Mouse (Mus musculus) kidney, postnatal 14 days (tissue): ENCODE measurements around the gene Ccdc106.
"Not testable (repeated sequence)": the region's sequence is repeated elsewhere in the genome, so short reads cannot be mapped to it uniquely, and the experiment has no call there.

Source experiments
- DNase-seq: peaks from one replicate; pipeline ENCODE4 v3.0.0; 2022; ENCODE audit warnings: mixed read lengths

The Ccdc106 gene

DNA sequence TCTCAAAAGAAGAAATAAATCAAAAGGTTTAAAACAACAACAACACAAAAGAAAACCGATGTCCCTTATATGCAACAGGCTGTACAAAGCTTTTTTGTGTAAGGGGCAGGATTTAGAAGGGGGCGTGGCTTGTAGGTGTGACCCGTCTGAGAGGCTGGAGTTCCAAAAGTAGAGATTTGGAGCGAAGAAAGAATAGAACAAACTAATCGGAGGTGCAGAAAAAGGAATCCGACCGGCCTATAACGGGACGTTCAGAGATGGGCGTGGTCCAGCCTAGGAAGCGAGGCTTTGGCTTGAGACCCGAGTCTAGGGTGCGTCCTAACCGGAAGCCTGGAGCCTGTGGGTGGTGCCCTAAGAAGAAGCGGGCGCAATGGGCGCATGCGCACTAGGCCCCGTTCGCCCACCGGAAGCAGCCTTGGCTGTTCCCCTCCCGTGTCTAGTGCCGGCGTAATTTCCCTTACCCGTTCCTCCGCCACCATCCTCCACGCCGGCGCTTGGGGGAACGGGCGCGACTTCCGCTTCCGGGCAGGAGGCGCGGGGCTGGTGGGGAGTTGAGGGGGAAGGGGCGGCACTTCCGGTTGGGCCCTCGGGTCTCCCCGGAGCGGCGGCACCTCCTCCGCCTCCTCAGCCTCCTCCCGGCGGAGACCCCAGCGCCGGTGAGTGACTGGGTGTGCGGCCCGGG, at the start of gene Ccdc106, which contains the start of gene Zfp865:
TSS of gene Ccdc106 (plus strand) at position 554 of the 682 bp plus-strand sequence.
TSS of gene Zfp865 (plus strand) at position 377 of the 682 bp plus-strand sequence.
- DNase-seq = peak; percentile 100

DNA sequence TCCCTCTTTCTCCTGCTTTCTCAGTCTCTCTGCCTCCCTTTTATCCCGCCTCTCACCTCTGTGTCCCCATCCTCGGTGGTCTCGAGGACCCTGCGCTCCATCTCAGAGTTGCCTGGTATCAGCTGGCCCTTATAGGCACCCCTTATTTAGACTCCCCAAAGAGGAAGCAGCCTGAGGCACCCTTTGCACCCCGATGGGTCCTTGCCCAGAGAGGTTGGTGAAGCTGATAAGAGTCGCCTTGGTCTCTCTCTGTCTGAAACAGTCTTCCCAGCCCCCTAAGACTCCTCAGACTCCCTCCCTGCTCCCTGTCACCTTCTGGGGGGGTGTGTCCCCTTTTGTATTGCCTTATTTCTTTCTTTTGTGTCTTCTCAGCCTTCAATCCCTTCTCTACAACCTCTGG, 49.3 kb upstream of the Ccdc106 start, which contains the start of gene Sbk3:
TSS of gene Sbk3 (minus strand) at position 101 of the 400 bp plus-strand sequence.
- no peak for DNase-seq

DNA sequence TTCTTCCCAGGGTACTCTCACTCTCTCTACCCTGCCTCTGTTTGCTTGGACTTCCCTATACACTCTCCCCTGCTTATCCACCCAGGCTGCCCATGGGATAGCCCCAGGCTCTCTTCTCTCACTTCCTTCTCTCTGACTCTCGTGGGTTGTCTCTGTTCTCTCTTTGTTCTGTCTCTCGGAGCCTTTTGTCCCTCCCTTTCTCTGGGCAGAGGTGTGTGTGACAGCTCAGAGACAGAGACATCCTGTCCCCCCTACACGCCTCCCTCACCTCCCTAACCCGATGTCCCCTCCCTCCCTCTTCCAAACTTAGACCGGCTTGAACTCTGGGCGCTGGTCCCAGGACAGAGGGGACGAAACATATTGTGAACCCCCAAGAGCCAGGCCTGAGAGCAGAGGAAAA, 48.6 kb upstream of the Ccdc106 start:
- DNase-seq = no peak

DNA sequence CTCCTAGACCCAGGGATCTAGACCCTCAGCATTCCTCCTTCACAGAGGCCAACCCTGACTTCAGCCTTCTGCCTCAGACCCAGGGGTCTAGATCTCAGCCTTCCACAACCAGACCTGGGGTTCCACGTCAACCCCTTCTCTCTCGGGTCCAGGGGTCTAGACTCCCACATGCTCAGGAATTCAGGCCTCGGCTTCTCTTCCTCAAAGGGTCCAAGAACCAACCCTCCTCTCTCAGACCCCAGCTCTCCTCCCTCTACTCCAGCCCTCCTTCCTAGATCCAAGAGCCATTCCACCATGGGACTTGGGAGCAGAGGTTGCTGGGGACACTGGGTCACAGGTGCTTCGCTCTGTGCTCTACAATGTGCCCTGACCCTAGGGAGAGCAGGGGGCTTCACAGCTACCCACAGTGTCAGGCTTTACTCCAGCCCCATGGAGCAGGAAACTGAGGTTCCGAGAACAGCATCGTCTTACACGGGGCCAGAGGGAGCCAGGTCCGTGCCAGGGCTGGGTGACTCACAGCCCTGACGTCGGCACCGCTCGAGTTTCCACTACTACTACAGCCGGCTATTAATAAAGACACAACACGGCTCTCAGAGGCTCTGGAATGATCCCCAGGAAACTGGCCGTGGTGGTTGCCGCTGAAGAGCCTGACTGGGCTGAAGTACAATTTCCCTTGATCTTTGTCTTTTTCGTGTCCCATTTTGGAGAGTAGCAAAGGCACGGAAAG, 47.9 kb upstream of the Ccdc106 start:
- peak; percentile 22 for DNase-seq

DNA sequence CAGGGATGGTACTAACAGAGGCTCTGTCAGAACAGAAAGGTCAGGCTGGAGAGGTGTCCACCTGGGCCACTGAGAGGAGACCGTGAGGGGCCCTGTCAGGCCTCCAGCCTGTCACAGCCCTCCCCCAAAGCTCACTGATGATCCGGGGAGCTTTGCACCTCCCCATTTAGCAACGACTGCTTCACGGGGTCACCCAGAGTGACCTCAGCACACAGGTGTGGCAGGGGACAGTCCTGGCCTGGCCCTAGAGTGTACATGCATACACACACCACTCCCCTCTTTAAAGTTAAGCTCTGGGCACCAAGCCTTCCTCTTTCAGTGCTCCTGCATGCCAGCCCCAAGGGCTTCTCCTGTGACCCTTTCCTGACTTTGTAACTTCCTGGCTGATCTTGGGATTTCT, 44.9 kb upstream of the Ccdc106 start:
- no peak for DNase-seq

DNA sequence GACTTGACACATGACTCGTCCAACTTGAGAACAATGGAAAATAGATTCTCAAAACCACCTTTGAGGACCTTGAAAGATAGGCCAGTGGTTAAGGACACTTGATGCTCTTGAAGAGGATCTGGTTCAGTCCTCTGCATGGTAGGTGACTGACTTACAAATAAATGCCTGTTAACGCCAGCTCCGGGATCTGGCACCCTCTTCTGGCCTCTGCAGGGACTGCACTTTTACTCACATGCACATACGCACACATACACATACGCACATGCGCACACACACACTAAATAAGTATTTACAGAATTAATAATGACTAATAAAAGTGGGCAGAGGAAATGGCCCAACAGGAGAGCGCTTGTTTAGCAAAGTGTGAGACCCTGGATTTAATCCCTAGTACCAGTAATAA, 43.5 kb upstream of the Ccdc106 start:
- DNase-seq = no peak

DNA sequence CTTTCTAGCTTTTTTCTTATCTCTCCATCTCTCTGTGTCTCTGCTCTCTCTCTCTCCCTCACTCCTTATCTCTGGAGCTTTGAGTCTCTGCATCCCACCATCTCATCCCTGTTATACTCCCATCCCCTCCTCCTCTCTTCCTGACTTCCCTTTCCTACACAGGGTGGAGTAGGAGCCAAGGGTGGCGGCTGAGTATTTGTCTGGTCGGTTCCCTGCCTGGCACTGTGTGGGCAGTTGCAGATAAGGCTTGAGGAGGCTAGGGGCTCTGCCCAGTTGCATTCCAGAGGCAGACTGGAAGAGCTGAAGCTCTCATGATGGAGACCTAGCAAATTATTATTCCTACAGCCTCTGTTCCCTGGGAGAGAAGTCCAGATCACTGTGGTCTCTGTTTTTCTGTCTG, 32.1 kb upstream of the Ccdc106 start:
- no peak for DNase-seq

DNA sequence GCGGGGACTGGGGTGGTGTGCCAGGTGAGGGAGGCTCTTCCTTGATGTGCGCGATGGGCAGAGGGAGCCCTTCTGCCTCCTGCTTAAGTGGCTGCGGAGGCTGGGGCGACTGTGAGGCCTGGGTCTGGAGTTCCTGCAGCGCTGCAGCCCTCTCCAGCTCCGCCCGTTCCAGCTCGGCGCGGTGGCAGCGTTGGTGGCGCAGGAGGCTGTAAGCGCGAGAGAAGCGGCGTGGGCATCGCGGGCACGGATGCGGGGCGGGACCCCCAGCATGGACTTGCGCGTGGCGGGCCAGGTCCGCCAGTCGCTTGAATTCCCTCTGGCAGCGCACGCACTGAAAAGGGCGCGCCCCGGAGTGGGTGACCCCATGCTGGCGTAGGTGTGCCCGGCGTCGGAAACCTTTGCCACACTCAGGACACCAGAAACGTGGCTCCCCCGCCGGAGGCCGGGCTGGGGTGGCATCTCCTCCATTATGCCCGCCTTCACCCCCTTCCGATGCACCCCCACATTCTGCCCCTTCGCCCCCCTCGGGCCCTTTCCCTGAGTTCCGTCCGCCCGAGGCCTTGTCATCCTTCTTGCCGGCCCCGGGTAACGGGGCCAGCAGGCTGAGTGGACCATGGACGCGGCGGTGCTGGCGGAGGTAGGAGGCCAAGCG, 26.9 kb upstream of the Ccdc106 start:
- DNase-seq = no peak

DNA sequence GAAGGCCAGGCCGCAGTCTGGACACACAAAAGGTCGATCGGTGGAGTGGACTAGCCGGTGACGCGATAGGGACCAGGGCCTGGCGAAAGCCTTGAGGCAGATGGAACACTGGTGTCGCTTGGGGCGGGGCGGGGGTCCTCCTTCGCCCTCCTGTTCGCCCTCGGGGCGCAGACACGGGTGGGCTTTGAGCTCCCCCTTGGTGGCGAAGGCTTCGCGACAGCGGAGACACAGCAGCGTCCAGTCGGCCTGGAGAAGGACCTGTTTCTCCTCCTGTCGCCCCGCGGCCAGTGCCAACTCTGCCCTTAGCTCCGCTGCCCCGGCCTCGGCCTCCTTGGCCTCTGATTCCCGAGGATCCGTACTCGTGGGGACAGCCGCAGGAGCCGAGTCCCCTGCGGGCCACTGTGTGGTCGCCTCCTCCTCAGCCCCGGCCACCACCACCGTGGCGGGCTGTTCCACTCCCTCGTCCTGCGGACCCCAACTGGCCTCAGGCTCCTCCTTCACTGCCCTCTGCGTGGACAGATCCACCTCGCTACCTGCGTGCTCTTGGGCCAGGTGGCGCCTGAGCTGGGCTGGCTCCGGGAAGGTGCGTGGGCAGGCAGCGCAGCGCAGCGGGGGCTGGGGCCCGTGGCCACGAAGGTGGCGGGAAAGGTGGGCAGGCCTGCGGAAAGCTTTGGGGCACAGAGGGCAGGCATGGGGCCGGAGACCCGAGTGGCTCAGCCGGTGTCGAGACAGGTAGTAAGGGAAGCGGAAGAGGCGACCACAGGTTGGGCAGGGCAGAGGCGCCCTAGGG, 26.2 kb upstream of the Ccdc106 start:
- DNase-seq = no peak

DNA sequence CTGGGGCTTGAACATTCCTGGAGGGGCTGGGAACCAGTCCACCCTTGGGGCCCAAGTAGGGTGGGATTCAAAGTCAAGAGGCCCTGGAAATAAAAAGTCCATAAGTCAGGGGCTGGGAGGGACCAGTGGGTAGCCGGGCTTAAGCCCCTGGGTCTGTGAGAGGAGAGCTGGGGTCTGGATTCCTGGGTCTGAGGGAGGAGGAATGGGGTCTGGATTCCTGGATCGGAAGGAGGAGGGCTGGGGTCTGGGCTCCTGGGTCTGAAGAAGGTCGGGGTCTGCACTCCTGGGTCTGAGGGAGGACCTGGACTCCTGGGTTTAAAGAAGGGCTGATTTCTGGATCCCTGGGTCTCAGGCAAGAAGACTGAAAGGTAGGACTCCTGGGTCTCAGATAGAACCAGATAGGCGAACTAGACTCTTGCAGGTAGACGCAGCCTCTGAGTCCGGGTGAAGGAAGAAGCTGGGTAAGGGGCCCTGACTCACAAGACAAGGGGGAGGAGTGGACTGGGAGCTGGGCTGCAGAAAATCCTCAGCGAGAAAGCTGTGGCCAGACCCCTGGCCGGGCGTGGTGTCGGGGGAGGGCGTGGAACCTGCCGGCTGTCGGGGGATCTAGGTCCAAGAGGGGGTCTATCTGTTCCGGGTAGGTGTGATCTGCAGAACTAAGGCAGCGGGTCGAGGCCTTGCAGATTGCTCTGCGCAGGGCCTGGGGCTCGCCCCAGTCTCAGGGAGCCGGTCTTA, 24.9 kb upstream of the Ccdc106 start:
- no peak for DNase-seq

DNA sequence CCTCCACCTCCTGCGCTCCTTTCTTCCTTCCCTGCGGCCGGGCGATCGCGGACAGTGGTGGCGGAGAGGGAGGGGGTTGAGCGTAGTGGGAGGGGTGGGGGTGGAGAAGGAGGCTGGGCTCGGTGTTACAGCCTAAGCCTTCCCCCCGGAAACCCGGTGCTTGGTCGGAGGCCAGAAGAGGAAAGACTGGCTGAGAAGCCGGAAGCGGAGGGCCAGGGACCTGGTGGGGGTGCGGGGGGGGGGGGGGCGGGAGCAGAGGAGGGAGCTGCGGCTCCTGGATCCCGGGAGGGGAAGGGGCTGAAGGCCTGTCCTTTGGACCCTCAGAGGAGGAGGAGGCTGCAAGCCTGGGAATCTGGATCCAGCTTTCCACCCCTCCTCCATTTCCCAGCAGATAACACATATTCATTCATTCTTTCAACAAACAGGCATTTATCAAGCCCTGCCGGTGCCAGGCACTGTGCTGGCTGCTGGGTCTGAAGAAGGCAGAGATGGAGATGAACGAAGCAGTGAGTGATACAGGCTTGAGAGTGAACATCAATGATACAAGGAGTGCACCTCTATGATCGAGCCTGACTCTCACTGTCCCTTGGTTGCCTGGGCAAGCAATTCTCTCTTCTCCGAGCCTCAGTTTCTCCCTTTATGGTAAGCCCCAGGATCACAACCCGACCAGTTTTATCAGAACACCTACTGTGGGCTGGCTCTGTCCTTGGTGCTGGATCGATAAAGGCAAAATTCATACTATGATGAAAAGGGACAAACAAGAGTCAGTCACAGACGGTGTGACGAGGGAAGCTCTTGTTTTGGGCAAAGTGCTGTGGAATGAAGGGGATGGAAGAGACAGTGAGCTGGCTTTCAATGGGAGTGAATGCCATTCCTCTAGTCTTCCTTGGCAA, 24.1 kb upstream of the Ccdc106 start, which contains the start of gene Zfp579:
TSS of gene Zfp579 (minus strand) at position 156 of the 893 bp plus-strand sequence.
- DNase-seq = peak; percentile 94

DNA sequence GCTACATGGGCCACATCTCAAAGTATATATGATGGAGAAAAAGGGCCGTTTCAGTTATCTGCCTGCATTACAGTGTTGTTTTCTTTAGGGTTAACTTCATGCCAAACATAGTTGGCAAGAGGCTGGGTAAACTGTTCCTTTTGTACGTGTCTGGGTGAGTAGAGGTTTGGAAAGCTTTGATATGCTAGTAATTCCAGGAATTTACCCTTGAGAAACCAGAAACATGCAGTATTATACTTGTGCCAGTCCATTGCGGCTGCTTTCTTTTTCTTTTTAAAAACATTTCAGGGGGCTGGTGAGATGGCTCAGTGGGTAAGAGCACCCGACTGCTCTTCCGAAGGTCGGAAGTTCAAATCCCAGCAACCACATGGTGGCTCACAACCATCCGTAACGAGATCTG, 23.4 kb upstream of the Ccdc106 start:
- no peak for DNase-seq

DNA sequence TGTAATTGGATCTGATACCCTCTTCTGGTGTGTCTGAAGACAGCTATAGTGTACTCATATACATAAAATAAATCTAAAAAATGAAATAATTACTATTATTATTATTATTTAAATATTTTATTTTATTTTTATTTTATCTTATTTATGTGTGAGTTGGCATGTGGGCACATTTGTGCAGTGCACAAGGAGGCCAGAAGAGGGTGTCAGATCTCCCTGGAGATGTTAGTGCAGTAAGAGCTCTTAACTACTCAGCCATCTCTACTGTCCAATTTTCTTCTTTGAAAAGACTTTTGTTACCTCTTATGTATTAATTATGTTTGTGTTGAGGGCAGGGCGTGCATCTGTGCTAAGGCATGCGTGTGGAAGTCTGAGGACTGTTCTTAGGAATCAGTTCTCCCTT, 20.5 kb upstream of the Ccdc106 start:
- no peak for DNase-seq

DNA sequence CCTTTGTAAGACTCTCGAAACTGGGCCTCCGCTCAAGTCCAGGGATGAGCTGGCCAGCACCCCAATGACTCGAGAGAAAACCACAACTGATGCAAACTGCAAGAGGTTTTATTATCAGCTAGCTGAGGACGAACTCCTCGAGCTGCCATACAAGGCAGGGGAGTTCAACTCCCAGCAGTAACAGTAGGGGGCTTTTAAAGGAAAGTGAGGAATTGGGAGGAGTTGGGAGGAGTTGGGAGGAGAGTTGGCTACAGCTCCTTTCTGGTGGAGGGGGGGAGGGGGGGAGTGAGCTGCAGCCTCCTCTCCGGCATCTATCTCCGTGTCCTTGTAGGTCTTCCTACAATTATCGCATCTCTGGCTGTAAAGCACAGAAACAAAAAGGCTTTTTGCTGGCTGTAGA, 17.5 kb upstream of the Ccdc106 start:
- not testable (repeated sequence) for DNase-seq

DNA sequence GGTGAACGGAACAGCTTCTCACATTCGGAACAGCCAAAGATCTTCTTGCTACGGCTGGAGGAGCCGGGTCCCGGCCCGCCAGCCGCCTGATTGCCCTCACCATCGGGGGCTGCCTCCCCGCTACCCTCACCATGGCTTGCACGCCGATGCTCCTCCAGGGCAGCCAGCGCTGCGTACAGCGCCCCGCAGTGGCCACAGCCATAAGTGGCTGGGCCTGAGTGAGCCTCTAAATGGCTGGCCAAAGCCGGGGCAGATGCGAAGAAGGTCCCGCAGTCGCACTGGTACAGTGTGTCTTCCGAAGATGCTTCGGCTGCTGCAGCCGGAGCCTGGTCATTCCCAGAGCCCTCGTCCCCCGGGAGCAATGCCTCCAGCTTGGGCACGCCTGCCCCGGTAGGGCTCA, 12.1 kb upstream of the Ccdc106 start:
- no peak for DNase-seq

DNA sequence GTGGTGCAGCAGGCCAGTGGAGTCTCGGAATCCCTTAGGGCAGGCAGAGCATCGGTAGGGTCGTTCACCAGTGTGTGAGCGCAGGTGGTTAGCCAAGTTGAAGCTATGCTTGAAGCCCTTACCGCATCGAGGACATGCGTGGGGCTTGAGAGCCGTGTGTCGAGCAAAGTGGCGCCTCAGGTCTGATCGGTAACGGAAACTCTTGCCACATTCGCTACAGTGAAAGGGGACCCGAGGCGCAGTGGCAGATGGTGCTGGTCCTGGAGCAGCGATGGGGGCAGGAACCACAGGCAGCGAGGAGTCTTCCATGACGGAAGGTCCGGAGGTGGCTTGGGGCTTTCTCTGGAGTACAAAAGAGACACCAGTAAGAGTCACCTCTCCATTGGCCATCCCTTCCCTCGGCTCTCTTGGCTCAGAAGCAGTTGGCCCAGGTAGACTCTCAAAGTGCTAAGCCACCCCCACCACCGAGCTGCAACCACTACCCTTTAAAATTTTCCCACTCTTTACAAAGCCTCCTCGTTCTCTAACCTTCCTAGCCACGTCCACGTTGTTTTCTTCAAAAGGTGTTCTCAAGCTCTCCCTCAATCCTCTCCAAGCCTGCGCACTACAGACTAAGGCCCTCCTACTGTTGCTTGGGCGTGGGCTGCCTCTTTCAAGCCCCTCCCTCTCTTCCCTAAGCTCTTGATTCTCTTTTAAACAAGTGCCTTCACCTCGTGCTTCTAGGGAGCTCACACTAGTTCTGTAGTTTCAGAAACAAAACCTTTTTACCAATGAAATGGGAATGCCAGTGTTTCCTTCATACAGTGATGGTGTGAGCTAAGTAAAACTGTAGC, 7.5 kb upstream of the Ccdc106 start:
- DNase-seq = no peak

DNA sequence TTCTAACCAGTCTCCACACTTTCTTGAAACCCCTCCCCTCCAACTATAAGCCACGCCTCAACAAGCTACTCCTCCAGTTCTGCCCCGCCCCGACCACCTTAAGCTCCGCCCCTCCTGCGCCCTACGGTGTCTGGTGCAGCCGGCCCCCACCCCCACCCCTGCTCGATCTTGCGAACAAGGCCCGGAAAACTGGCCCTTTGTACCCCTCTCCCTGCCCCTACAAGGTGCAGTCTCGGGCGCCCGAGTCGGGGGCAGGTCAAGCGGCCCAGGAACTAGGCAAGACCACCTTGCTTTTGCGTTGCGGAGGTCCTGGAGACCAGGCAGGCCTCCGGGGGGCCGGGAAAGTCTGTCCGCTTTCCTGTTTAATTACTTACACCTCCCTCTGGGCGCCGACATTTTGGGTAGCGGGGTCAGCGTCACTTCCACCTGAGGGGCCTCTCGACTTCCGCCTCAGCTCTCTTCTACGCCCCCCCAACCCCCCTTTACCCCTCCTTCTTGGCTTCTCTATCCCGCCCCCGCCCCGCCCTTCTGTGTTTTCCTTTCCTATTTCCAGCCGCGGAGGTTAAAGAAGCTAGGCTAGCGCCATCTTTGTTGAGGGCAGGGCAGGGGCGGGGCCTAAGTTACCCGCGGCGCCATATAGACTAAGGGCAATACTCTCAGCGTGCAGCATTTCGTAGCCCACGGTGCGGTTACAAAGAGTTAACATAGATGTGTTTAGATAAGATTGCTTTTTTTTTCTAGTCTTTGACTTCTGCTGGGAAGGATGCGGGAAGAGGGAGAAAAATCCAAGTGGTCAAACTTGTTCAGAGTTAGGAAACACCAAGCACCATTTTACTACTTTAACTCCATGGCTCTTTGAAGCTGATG, 5.9 kb upstream of the Ccdc106 start, which contains the start of the genes Zfp524 and Fiz1:
TSS of gene Zfp524 (plus strand) at position 165 of the 867 bp plus-strand sequence.
TSS of gene Fiz1 (minus strand) at position 447 of the 867 bp plus-strand sequence.
- DNase-seq = peak; percentile 98

DNA sequence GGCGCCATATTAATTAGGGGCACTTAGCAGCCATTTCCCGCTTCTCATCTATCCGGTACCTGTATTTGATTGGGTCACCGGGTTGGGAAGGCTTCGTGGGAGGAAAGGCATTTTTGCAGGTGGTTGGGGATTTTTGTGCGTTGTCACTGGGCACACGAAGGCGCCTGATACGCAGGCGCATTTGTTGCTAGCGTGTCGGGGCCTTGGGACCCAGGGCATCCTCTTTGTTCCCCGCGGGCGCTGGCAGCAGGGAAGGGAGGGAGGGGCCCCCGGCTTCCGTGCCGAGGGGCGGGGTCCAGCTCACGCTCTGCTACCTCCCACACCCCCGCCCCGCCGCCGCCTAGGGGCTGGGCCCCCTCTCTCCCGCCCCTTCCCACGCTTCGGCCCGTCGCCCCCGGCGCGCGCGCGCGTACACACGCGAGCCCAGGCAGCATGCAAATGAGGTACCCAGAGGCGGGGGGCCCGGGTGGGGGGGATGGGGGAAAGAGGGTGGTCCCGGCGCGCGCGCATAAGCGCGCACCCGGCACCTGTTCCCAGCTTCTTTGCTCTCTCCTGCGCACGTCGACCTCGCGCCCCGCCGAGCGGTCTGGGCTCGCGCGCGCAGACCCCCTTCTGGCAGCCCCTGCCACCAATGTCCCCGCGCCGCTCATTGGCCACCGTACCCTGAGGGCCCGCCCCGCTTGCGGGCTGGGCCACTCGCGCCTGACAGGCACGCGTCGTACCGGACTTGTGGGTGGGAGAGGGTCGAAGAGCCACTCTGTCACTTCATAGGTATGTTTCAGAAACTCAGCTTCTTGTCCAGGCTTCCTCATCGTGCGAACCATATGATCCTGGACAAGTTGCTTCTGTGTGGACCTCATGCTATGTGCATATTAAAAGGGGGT, 5.0 kb upstream of the Ccdc106 start, which contains the start of gene Gm44973:
TSS of gene Gm44973 (plus strand) at position 379 of the 884 bp plus-strand sequence.
- peak; percentile 97 for DNase-seq
